Mouse (Mus musculus): ENCODE results near the gene Srebf2. TPM values are rescaled to one million over a fixed set of nuclear protein-coding genes. Genes with fewer than 3 reads are reported as not detected.
A peak's percentile ranks its signal among the peaks of the same experiment; 100 is the strongest.

The Srebf2 gene
- total RNA-seq, 2 experiments from 2014 or later, result 36.2 to 40.7 TPM

GRCm38 (mm10) chr15:82152435-82152834, 5.5 kb downstream of the Srebf2 start:
- ATAC-seq (replicated peaks; ENCODE audit: low FRiP score, poor library complexity, severe bottlenecking), result no peak

GRCm38 (mm10) chr15:82156298-82156697, 9.3 kb downstream of the Srebf2 start:
- no peak for ATAC-seq (replicated peaks; ENCODE audit: low FRiP score, poor library complexity, severe bottlenecking)

GRCm38 (mm10) chr15:82156902-82157301, 9.9 kb downstream of the Srebf2 start:
- ATAC-seq (replicated peaks; ENCODE audit: low FRiP score, poor library complexity, severe bottlenecking), result no peak

GRCm38 (mm10) chr15:82158243-82159035, 11.5 kb downstream of the Srebf2 start:
- ATAC-seq (replicated peaks; ENCODE audit: low FRiP score, poor library complexity, severe bottlenecking), result no peak

- ATAC-seq (replicated peaks; ENCODE audit: low FRiP score, poor library complexity, severe bottlenecking), result no peak
Measured at GRCm38 (mm10) chr15:82159471-82159870, 12.5 kb downstream of the Srebf2 start.

GRCm38 (mm10) chr15:82160731-82161640, 14.0 kb downstream of the Srebf2 start:
- no peak for ATAC-seq (replicated peaks; ENCODE audit: low FRiP score, poor library complexity, severe bottlenecking)

- no peak for ATAC-seq (replicated peaks; ENCODE audit: low FRiP score, poor library complexity, severe bottlenecking)
Measured at GRCm38 (mm10) chr15:82161965-82162600, 15.1 kb downstream of the Srebf2 start.

- ATAC-seq (replicated peaks; ENCODE audit: low FRiP score, poor library complexity, severe bottlenecking), result no peak
Measured at GRCm38 (mm10) chr15:82163356-82164060, 16.5 kb downstream of the Srebf2 start.

- ATAC-seq (replicated peaks; ENCODE audit: low FRiP score, poor library complexity, severe bottlenecking), result peak; percentile 40
Measured at GRCm38 (mm10) chr15:82164061-82164399, 17.0 kb downstream of the Srebf2 start.

GRCm38 (mm10) chr15:82164496-82164895, 17.5 kb downstream of the Srebf2 start:
- peak; percentile 32; the same call in 1 of the 2 replicates for ATAC-seq (replicated peaks; ENCODE audit: low FRiP score, poor library complexity, severe bottlenecking)

GRCm38 (mm10) chr15:82165332-82166239, 18.6 kb downstream of the Srebf2 start:
- ATAC-seq (replicated peaks; ENCODE audit: low FRiP score, poor library complexity, severe bottlenecking), result peak; percentile 67; the same call in 1 of the 2 replicates

GRCm38 (mm10) chr15:82166240-82167100, 19.5 kb downstream of the Srebf2 start:
- peak; percentile 65 for ATAC-seq (replicated peaks; ENCODE audit: low FRiP score, poor library complexity, severe bottlenecking)

- ATAC-seq (replicated peaks; ENCODE audit: low FRiP score, poor library complexity, severe bottlenecking), result no peak
Measured at GRCm38 (mm10) chr15:82167201-82168168, 20.5 kb downstream of the Srebf2 start.

- no peak for ATAC-seq (replicated peaks; ENCODE audit: low FRiP score, poor library complexity, severe bottlenecking)
Measured at GRCm38 (mm10) chr15:82169671-82170070, 22.7 kb downstream of the Srebf2 start.

GRCm38 (mm10) chr15:82170437-82171377, 23.7 kb downstream of the Srebf2 start:
- no peak for ATAC-seq (replicated peaks; ENCODE audit: low FRiP score, poor library complexity, severe bottlenecking)

- no peak for ATAC-seq (replicated peaks; ENCODE audit: low FRiP score, poor library complexity, severe bottlenecking)
Measured at GRCm38 (mm10) chr15:82172648-82173047, 25.7 kb downstream of the Srebf2 start.
